Mouse (Mus musculus): ENCODE results near the gene Bri3.

- no peak for TF ChIP-seq JUND (IDR thresholded peaks at IDR 0.05; ENCODE audit: low read depth, low read length)
- TF ChIP-seq ZNF384 (IDR thresholded peaks at IDR 0.05; ENCODE audit: low read depth, low read length) = peak; percentile 89
- TF ChIP-seq USF1 (IDR thresholded peaks at IDR 0.05; ENCODE audit: low read depth, low read length) = no peak
- no peak; a peak in 1 of 6 replicates for TF ChIP-seq CTCF (IDR thresholded peaks at IDR 0.05 in 2 of 3, conservative IDR thresholded peaks at IDR 0.05 in 1 of 3; ENCODE audit: control insufficient read depth in 1 of 3, insufficient read depth in 1 of 3, low read depth in 2 of 3, low read length in 3 of 3, poor library complexity in 1 of 3, severe bottlenecking in 1 of 3)
- no peak for TF ChIP-seq ETS1 (IDR thresholded peaks at IDR 0.05; ENCODE audit: low read depth, low read length)
- TF ChIP-seq EP300 (IDR thresholded peaks at IDR 0.05; ENCODE audit: low read depth in 1 of 2, low read length in 2 of 2) = no peak
- TF ChIP-seq UBTF (IDR thresholded peaks at IDR 0.05; ENCODE audit: borderline replicate concordance, insufficient read depth, low read depth, low read length) = no peak
- TF ChIP-seq GATA1 (IDR thresholded peaks at IDR 0.05; ENCODE audit: low read depth, low read length) = no peak
- no peak for TF ChIP-seq NRF1 (IDR thresholded peaks at IDR 0.05; ENCODE audit: insufficient read depth, low read depth, low read length, poor library complexity, severe bottlenecking)
These were observed 9.0 kb downstream of the Bri3 start for GRCm38 (mm10) chr5:144253212-144253611.
